Mouse (Mus musculus) cerebral cortex, adult 2 months (tissue): Measurements from ENCODE around the gene Gm20388.

ENCODE experiments used
- WGBS: fragments of 180-500 bp; shearing (Covaris S2); methylation state at CpG from one replicate; pipeline ENCODE4 v1.1.7; 2018; 5-methylcytosine and 5-hydroxymethylcytosine counted together

Gene Gm20388

GRCm38 (mm10) chr8:121346175-121346574 lies 1435.5 kb downstream of the Gm20388 start:
- WGBS, result 91% methylated on average over 13 of the region's 13 CpGs

DNA sequence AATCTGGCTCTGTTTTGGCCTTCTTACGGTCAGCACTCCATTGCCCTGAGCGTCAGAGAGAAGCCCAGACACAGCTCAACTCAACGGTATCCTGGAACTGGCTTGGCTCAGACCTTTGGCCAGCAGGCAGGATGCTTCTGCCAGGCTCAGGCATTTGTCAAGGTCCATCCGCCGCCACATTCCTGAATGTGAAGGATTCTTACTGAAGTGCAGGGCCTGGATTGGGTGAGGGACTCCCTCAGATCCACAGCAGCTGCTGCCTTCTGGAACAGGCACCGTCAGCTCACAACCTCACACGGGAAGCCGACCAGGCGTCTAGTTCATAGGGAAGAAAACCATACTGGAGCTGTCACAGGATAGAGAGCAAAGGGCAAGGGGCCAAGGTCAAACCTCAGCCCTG lies 1436.2 kb downstream of the Gm20388 start:
- 81% methylated on average over 9 of the region's 9 CpGs for WGBS

- 68% methylated on average over 4 of the region's 4 CpGs for WGBS
Measured at GRCm38 (mm10) chr8:121348998-121349397, 1438.4 kb downstream of the Gm20388 start.

DNA sequence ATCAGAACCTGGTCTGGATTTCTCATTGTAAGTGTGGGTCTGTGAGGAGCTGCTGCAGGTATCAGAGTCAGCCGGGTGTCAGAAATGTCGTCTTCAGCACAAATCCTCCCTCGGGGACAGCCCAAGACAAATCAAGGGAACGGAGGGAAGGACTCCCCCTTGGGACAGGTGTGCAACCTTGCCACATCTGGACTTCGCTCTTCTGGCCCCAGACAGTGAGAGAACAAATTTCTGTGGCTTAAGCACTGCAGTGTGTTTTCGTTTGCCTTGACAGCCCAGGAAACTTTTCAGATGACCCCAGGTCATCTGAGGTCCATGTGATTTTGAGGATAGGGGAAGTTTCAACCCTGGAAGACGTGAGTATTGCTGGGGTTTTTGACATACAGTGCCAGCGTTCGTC lies 1440.2 kb downstream of the Gm20388 start:
- WGBS, result 85% methylated on average over 9 of the region's 9 CpGs

DNA sequence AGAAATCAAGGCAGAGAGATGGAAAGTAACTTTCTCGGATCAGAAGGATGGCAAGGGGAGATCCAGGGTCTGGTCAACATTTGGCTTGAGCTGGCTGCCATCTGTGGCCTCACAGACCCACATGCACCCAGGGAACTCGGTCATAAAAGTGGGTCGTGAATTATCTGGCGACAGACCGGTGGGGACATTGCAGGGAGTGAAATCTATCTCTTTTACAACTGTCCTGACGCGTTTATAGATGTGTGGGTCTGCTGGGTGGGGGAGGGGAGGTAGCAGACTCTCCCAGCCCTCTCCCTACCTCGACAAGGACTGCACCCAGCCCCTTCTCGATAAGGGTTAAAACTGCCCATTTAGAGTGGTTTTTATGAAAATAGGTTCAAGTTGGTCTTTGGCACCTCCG lies 1444.2 kb downstream of the Gm20388 start:
- 88% methylated on average over 10 of the region's 10 CpGs for WGBS

GRCm38 (mm10) chr8:121357451-121357850 lies 1446.8 kb downstream of the Gm20388 start:
- WGBS, result 96% methylated on average over 4 of the region's 4 CpGs

DNA sequence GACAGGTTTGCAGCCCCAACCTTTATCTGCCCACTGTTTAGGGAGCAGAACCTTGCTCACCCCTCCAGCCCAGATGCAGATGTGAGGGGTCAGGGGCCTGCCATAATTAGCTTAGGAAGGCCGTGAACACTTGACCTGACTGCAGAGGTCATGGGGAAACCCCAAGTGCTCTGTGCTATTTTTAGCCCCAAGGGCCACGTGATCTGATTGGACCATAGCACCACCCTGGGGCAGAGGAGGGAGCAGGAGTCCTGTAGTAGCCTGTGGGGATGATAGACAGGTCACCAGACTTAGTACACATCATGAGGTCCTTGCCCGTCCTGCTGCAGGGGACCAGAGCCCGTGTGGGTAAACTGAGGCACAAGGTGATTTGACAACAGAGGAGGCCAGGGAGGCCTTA lies 1448.0 kb downstream of the Gm20388 start:
- WGBS, result 76% methylated on average over 4 of the region's 4 CpGs

GRCm38 (mm10) chr8:121359131-121359981 lies 1448.7 kb downstream of the Gm20388 start:
- 51% methylated on average over 20 of the region's 20 CpGs for WGBS

DNA sequence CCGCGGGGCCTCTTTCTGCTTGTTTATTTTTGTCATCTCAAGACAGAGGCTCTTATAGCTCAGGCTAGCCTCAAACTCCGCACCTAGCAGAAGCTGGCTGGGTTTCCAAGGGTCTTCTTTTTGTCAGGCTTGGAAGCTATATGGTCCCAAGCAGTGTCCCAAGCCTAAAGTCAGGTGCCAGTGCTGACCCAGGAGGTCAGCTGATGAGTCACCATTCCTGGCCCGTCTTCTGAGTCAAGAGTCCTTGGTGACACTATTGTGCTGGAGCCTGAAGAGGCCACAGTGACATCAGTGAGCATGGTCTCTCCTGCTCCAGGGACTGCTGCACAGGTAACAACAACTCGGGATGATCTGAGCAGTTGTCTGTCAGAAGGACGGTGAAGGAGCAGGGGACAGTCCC lies 1449.4 kb downstream of the Gm20388 start:
- 70% methylated on average over 6 of the region's 6 CpGs for WGBS

- 94% methylated on average over 8 of the region's 8 CpGs for WGBS
Measured at GRCm38 (mm10) chr8:121361166-121361565, 1450.5 kb downstream of the Gm20388 start.

DNA sequence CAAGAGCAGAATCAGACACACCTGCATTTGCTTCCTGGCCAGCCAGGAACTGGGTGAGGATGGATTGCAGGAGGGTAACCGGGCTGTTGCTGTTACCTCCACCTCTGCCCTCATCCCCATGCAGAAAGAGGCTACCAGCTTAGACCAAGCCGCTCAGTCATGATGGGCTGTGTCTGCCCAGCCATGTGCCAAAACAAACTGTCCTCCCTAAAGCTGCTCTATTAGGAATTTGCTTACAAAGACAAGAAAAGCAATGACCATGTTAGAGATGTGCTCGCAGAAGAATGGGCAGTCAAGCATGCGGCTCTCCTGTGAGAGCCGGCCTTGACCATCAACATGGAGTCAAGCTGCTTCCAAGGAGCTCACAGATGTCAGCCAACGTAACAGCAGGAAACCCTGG lies 1454.0 kb downstream of the Gm20388 start:
- WGBS, result 91% methylated on average over 6 of the region's 6 CpGs

- 94% methylated on average over 3 of the region's 3 CpGs for whole genome bisulfite sequencing
Measured at GRCm38 (mm10) chr8:121365150-121365549, 1454.5 kb downstream of the Gm20388 start.

- 84% methylated on average over 12 of the region's 12 CpGs for WGBS
Measured at GRCm38 (mm10) chr8:121366655-121367054, 1456.0 kb downstream of the Gm20388 start.

- 53% methylated on average over 11 of the region's 11 CpGs for WGBS
Measured at GRCm38 (mm10) chr8:121368799-121369198, 1458.2 kb downstream of the Gm20388 start.

DNA sequence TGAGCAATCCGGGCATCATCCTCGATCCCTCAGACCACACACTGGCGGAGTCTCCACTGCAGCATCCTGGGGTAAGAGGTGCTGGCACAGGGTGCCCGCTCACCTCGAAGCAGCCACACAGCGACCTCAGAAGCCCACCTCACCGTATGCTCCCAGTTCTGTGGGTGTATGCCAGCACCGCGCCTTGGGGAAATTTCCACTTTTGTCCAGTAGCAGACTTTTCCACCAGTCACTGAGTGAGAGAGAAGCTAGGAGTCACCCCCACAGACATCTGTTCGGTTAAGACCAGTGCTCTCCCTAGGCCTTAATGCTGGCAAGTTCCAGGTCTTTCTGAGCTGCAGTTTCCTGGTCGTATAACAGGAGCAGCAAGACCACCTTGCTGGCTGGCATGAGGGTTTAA lies 1458.7 kb downstream of the Gm20388 start:
- 61% methylated on average over 11 of the region's 11 CpGs for WGBS

- WGBS, result 85% methylated on average over 9 of the region's 9 CpGs
Measured at GRCm38 (mm10) chr8:121371287-121371686, 1460.6 kb downstream of the Gm20388 start.

- 56% methylated on average over 25 of the region's 25 CpGs for WGBS
Measured at GRCm38 (mm10) chr8:121371911-121372638, 1461.4 kb downstream of the Gm20388 start.

DNA sequence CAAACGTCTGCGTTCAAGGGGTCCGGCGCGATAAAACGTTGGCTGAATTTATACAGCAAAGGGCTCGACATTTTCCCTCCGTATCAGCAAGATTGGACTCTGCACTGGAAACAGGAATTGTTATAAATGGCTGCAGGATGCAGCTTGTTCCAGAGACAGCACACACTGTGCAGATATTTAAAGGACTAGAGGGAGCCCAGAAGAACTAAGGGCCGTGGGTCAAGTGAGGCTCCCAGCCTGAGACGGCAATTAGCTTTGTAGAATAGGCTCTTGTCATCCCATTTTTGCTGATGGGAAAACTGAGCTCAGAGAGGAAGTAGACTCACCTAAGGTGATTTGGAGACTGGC lies 1462.0 kb downstream of the Gm20388 start:
- WGBS, result 54% methylated on average over 10 of the region's 10 CpGs

DNA sequence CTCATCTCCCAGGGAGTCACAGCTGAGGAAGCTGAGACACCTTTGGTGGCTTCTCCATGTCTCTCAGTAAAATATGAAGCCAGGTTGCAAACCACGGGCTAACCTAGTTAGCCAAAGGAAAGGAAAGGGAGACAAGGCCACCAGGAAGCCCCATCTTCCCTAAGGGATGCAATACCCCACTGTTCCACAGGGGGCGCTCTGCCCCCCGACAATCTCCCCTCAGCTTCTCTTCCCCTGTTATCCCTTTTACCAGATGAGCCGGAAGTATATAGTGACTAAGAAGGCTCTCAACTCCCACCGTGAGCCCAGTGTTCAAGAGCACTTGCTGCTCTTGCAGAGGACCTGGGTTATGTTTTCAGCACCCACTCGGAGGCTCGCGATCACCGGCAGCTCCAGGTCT lies 1463.6 kb downstream of the Gm20388 start:
- WGBS, result 45% methylated on average over 9 of the region's 9 CpGs

DNA sequence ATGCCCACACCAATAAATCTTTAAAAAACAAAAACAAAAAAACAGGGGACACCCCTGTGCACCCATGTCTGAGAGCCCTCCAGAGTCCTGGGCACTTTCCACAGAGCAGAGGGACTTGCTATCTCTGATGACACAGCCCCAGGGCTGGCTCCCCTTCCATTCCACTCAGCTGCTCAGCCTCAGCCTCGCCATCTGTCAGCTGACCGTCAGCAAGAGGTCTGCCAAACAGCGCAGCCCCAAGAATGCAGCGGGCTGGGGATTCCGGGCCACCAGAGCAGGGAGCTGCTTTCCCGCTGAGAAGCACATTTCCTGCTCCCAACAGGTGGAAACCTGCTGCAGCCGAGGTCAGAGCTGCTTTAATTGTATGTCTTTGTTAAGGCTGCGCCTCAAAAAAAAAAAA lies 1464.1 kb downstream of the Gm20388 start:
- WGBS, result 33% methylated on average over 8 of the region's 8 CpGs

DNA sequence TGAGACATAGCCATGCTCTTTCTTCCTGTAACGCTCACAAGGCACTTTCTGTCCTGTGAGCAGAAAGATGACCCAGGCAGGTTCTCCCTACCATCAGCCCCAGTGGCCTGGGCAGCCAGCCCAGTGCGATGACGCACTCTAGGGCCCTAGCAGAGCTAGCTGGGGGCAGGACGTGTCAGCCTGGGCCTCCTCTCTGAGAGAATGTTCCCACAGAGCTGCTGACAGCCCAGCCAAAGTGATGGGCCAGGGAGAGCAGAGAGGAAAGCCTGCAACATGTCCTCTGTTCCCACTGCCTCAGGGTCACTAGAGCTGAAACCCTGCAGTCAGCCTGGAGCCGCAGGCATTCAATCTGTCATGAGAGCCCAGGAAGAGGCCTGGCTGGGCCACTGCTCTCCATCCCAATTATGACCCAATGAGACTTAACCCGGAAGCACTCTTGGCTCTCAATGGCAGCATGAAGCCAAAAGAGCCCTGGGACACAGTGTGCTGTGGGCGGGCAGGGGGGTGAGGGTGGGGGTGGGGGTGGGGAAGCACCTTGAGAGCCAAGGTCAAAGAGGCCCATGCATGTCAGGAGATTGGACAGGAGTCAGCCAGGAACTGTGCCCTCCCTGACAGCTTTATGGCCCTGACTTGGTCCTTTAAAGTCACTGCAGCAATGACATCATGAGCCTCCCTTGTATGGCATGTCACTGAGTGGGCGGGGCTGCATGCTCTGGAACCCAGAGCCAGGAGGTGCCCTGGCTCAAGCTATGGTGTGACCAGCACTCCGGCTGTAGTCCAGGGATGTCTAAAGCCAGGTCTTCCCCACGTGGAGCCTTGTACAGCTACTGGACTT lies 1465.7 kb downstream of the Gm20388 start:
- 76% methylated on average over 10 of the region's 10 CpGs for WGBS

DNA sequence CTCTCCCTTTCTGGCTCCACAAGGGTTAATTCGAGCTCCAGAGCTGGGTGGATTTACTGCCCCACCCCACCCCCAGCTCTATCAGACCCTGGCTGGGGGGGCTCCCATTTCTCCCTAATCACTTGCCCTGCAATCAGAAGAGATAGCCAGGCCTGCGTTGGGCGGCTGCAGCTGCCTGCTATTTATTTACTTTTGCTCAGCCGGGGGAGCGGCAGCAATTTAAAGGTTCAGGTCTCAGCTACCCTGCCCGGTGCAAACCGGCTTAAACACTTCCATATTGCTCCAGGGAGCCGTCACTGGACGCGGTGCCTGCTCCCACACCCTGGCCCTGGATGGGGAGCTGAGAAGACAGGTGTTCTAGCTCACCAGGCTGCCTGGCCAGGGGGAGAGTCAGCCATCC lies 1467.0 kb downstream of the Gm20388 start:
- 51% methylated on average over 10 of the region's 10 CpGs for WGBS
